Mouse (Mus musculus) hindlimb bud, embryonic 11.5 days (tissue): ENCODE data around the gene Ankrd27.
A peak's percentile ranks its signal among the peaks of the same experiment; 100 is the strongest.

Experiments used
- DNase-seq: peaks from one replicate; pipeline ENCODE4 v3.0.0-alpha.2; 2012; ENCODE audit warnings: low read depth, low spot score; ENCODE audit errors: extremely low spot score

The Ankrd27 gene

GRCm38 (mm10) chr7:35636229-35636628, 50.2 kb downstream of the Ankrd27 start:
- DNase-seq = no peak

- no peak for DNase-seq
Measured at GRCm38 (mm10) chr7:35636874-35637273, 50.8 kb downstream of the Ankrd27 start.

GRCm38 (mm10) chr7:35640072-35640471, 54.0 kb downstream of the Ankrd27 start:
- no peak for DNase-seq

GRCm38 (mm10) chr7:35646317-35647081, 60.5 kb downstream of the Ankrd27 start:
- no peak for DNase-seq

- peak; percentile 90 for DNase-seq
Measured at GRCm38 (mm10) chr7:35647101-35647698, 61.2 kb downstream of the Ankrd27 start, which contains the start of gene Pdcd5. Gene Pdcd5 (minus strand): TSS chr7:35647521.

- DNase-seq = no peak
Measured at GRCm38 (mm10) chr7:35648239-35649069, 62.4 kb downstream of the Ankrd27 start.

- DNase-seq = no peak
Measured at GRCm38 (mm10) chr7:35649071-35649470, 63.0 kb downstream of the Ankrd27 start.

GRCm38 (mm10) chr7:35650716-35651410, 64.8 kb downstream of the Ankrd27 start:
- no peak for DNase-seq

GRCm38 (mm10) chr7:35651583-35652270, 65.7 kb downstream of the Ankrd27 start:
- no peak for DNase-seq

- no peak for DNase-seq
Measured at GRCm38 (mm10) chr7:35657829-35658228, 71.8 kb downstream of the Ankrd27 start.

GRCm38 (mm10) chr7:35659173-35659572, 73.1 kb downstream of the Ankrd27 start:
- no peak for DNase-seq

GRCm38 (mm10) chr7:35663790-35664376, 77.8 kb downstream of the Ankrd27 start:
- DNase-seq = no peak

GRCm38 (mm10) chr7:35668066-35669041, 82.3 kb downstream of the Ankrd27 start:
- DNase-seq = no peak

GRCm38 (mm10) chr7:35678976-35679375, 92.9 kb downstream of the Ankrd27 start:
- no peak for DNase-seq

GRCm38 (mm10) chr7:35681559-35681958, 95.5 kb downstream of the Ankrd27 start:
- no peak for DNase-seq

GRCm38 (mm10) chr7:35683409-35684122, 97.5 kb downstream of the Ankrd27 start:
- no peak for DNase-seq

- DNase-seq = no peak
Measured at GRCm38 (mm10) chr7:35686216-35686615, 100.2 kb downstream of the Ankrd27 start.

GRCm38 (mm10) chr7:35686756-35687155, 100.7 kb downstream of the Ankrd27 start:
- peak; percentile 26 for DNase-seq
